Mouse (Mus musculus) small intestine, adult 2 months (tissue): ENCODE data around the gene Kat7. TPM values are rescaled to one million over a fixed set of nuclear protein-coding genes. Genes with fewer than 3 reads are reported as not detected.

ENCODE experiments used
- H3K27ac ChIP-seq: fragments of 200-500 bp; 2 replicates; pipeline ENCODE4 v1.5.1; 2012; ENCODE audit warnings: low read depth, low read length, control low read depth, inconsistent platforms; ENCODE audit not compliant: insufficient read depth
- H3K27me3 ChIP-seq: fragments of 200-500 bp; 2 replicates; pipeline ENCODE4 v1.6.1; 2012; ENCODE audit warnings: mild to moderate bottlenecking, moderate library complexity, low read length, inconsistent platforms; ENCODE audit not compliant: control insufficient read depth, insufficient read depth
- H3K36me3 ChIP-seq: fragments of 200-500 bp; 2 replicates; pipeline ENCODE4 v1.6.1; 2012; ENCODE audit warnings: mild to moderate bottlenecking, low read length, control low read depth, inconsistent platforms; ENCODE audit not compliant: control insufficient read depth, insufficient read depth
- H3K4me1 ChIP-seq: fragments of 200-500 bp; 2 replicates; pipeline ENCODE4 v1.6.1; 2012; ENCODE audit warnings: low read length, inconsistent platforms, mixed read lengths; ENCODE audit not compliant: control insufficient read depth, insufficient read depth, insufficient read length
- H3K4me3 ChIP-seq: fragments of 200-500 bp; 2 replicates; pipeline ENCODE4 v1.5.1; 2012; ENCODE audit warnings: low read depth, mild to moderate bottlenecking, control low read depth, inconsistent platforms, low read length, moderate library complexity
- CTCF ChIP-seq: fragments of 200-500 bp; IDR thresholded peaks from 2 replicates; pipeline ENCODE4 v1.5.1; 2012; ENCODE audit warnings: low read depth, mild to moderate bottlenecking, control low read depth, inconsistent platforms, low read length, moderate library complexity, mixed read lengths; ENCODE audit not compliant: insufficient replicate concordance, insufficient read length; ENCODE audit errors: extremely low read depth
- POLR2A ChIP-seq: fragments of 200-500 bp; IDR thresholded peaks from 2 replicates; pipeline ENCODE4 v1.6.1; 2012; ENCODE audit warnings: low read depth, mild to moderate bottlenecking, control low read depth, inconsistent platforms, low read length, moderate library complexity
- WGBS: fragments of 180-500 bp; shearing (Covaris S2); methylation state at CpG from one replicate; pipeline ENCODE4 v1.1.7; 2018; 5-methylcytosine and 5-hydroxymethylcytosine counted together
- polyA plus RNA-seq: library from polyadenylated mRNA; depleted of rRNA; stranded (reverse); fragments of >200 nt; gene quantifications from 2 replicates; pipeline ENCODE4 v1.2.3, GENCODE M21; 2012

Kat7 gene
- polyA plus RNA-seq, 1 experiment: 19.4 TPM

DNA sequence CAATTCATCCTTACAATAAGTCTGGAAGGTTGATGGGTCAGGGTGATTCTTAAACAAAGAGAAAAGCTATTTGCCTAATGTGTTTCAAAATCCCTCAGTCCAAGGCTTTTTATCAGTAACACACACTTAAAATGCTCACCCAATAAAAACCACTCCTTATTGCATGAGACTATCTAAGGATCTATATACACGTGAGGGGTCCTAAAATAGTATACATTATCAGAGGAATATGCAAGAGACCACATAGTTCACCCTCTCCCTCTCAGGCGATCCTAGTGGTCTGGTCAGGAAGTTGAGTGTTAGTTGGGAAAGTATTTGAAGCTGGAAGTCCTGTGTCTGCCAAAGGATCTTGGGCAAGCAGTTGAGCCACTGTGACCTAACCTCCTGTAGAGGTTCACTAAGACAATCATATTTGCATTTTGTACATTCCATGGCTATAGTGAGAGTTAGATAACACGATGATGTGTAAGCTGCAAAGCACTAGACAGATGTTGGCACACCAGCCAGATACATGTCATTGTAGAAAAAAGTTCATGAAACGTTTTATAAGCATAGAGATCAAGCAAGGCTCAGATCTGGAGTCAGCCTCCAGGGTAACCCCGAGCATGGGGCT, 24.5 kb upstream of the Kat7 start:
- TF ChIP-seq POLR2A: no peak
- TF ChIP-seq CTCF: no peak
- Histone ChIP-seq H3K27ac (no peak overlapping the region), H3K4me3 (no peak overlapping the region), H3K36me3 (no peaks in the 10 kb centered on the region), H3K4me1 (peaks cover 5% of the 10 kb centered on the region), H3K27me3 (no peaks in the 10 kb centered on the region)
- 48% methylated on average over 5 of the region's 5 CpGs for WGBS

- TF ChIP-seq CTCF (no peak), POLR2A (no peak)
- H3K4me3 ChIP-seq: no peak overlapping the region
- peaks cover 5% of the 10 kb centered on the region for H3K4me1 ChIP-seq
- no peak overlapping the region for H3K27ac ChIP-seq
- 84% methylated on average over 9 of the region's 9 CpGs for WGBS
- H3K27me3 ChIP-seq: no peaks in the 10 kb centered on the region
- H3K36me3 ChIP-seq: no peaks in the 10 kb centered on the region
Observed at GRCm38 (mm10) chr11:95333805-95334204, 23.8 kb upstream of the Kat7 start.

DNA sequence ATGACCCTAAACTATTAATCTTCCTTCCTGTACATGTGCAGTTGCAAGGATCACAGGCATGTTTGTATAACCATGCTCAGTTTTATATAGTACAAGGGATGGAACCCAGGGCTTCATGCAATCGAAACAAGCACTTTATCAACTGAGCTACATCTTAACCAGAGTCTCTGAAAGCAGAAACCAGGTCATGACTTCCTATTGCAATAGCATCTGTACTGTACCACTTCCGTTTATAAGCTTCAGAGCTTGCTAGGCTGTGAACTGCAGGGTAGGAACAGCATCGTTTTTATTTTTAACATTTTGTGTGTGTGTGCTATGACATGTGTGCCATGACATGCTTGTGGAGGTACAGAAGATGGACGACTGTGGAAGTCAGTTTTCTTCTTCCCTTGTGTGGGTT, 23.2 kb upstream of the Kat7 start:
- TF ChIP-seq CTCF (no peak), POLR2A (no peak)
- Histone ChIP-seq H3K27me3 (no peaks in the 10 kb centered on the region), H3K36me3 (no peaks in the 10 kb centered on the region), H3K4me1 (peaks cover 5% of the 10 kb centered on the region; the same call in 1 of the 2 replicates), H3K27ac (no peak overlapping the region), H3K4me3 (no peak overlapping the region)
- 46% methylated on average over 4 of the region's 4 CpGs for WGBS

DNA sequence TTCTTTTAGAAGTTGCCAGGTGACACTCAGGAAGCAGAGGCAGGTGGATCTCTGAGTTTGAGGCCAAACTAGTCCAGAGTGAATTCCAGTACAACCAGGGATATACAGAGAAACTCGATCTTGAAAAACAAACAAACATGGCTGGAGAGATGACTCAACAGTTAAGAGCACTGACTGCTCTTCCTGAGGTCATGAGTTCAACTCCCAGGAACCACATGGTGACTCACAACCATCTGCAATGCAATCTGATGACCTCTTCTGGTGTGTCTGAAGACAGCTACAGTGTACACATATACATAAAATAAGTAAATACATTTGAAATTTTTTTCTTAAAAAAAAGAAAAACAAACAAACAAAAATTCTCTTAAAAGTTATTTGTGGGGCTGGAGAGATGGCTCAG, 20.6 kb upstream of the Kat7 start:
- Histone ChIP-seq H3K27ac (no peak overlapping the region), H3K4me1 (no peaks in the 10 kb centered on the region), H3K4me3 (no peak overlapping the region), H3K27me3 (no peaks in the 10 kb centered on the region), H3K36me3 (no peaks in the 10 kb centered on the region)
- TF ChIP-seq POLR2A (no peak), CTCF (no peak)
- WGBS: 27% methylated on average over 1 of the region's 1 CpGs

GRCm38 (mm10) chr11:95328629-95329028, 18.6 kb upstream of the Kat7 start:
- Histone ChIP-seq H3K27me3 (no peaks in the 10 kb centered on the region), H3K36me3 (no peaks in the 10 kb centered on the region), H3K27ac (no peak overlapping the region), H3K4me1 (no peaks in the 10 kb centered on the region), H3K4me3 (no peak overlapping the region)
- TF ChIP-seq CTCF: no peak
- no peak for TF ChIP-seq POLR2A
- WGBS: 63% methylated on average over 5 of the region's 5 CpGs

DNA sequence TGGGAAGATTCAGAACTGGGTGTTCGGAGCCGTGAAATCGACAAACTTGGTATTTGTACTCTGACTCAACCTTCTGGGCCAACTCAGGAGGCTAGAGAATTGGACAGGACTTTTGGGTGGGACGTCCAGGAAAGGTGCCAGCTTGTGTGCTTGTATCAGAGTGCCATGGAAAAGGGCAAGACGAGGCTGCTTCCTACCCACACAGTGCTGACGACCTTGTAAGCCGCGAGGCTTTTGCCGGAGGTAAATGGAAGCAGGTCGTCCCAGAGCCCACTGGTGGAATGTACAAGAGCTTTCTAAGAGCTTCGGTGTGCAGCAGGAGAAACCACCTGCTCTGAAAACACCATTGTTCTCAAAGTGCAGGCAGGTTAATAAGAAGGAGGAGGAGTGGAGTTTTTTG, 16.2 kb upstream of the Kat7 start:
- no peaks in the 10 kb centered on the region for H3K27me3 ChIP-seq
- no peaks in the 10 kb centered on the region for H3K36me3 ChIP-seq
- no peak for TF ChIP-seq POLR2A
- no peak for TF ChIP-seq CTCF
- whole genome bisulfite sequencing: 67% methylated on average over 11 of the region's 11 CpGs
- H3K27ac ChIP-seq: no peak overlapping the region
- H3K4me1 ChIP-seq: no peaks in the 10 kb centered on the region
- no peak overlapping the region for H3K4me3 ChIP-seq

DNA sequence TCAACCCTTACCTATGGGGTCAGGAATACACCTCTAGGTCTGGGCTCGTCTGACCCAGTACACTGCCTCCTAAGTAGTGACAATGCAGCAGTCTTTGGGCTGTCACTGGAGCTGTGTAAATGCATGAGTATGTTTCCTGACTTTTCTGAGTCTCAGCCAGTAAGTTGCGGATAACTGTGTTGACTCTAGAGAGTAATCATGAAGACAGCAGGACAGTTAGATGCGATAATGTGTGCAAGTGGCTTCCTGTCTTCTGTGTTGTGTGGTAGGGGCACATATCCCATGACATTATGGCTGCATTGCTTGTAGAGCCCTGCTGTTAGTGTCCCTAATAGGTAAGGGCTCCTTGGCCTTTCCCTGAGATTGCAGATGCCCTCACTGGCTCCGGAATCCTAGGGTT, 15.8 kb upstream of the Kat7 start:
- TF ChIP-seq CTCF (no peak), POLR2A (no peak)
- Histone ChIP-seq H3K27ac (no peak overlapping the region), H3K27me3 (no peaks in the 10 kb centered on the region), H3K4me3 (no peak overlapping the region), H3K36me3 (no peaks in the 10 kb centered on the region), H3K4me1 (no peaks in the 10 kb centered on the region)
- WGBS: 87% methylated on average over 4 of the region's 4 CpGs

DNA sequence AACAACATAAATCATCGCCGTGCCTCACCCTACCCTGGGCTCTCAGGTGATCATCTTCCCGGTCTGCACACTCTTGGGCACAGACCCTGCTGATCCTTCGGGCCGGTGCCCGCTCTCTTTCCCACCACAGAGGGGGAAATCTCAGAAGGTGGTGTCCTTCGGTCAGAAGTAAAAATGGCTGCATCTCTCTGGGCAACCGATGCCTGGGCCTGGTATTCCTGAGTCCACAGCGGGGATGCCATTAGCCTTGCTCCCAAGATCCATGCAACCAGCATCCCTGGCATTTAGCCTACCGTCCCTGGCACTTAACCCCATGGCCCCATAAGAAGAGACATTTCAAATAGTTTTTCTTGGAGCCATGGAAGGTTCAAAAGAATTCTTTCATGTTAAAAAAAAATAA, 14.1 kb upstream of the Kat7 start:
- Histone ChIP-seq H3K36me3 (no peaks in the 10 kb centered on the region), H3K4me1 (no peaks in the 10 kb centered on the region), H3K27ac (no peak overlapping the region), H3K4me3 (no peak overlapping the region), H3K27me3 (no peaks in the 10 kb centered on the region)
- no peak for TF ChIP-seq POLR2A
- no peak for TF ChIP-seq CTCF
- 90% methylated on average over 10 of the region's 10 CpGs for WGBS
